Mouse (Mus musculus) stomach, embryonic 15.5 days (tissue): ENCODE data around the gene H2-T23. TPM values are rescaled to one million over a fixed set of nuclear protein-coding genes. Genes with fewer than 3 reads are reported as not detected.
"Not testable (repeated sequence)": the region's sequence is repeated elsewhere in the genome, so short reads cannot be mapped to it uniquely, and the experiment has no call there.

Experiments
- ATAC-seq: fragments of 200-750 bp; cut with Nextera tagmentation; 2 replicates; pipeline ENCODE4 v1.8.0; 2017; ENCODE audit warnings: low read depth, moderate number of reproducible peaks, moderate TSS enrichment; ENCODE audit not compliant: insufficient read depth, low FRiP score
- H3K27ac ChIP-seq: fragments of 300-500 bp; sonication (generic); 2 replicates; pipeline ENCODE4 v1.5.1; 2015; ENCODE audit warnings: mild to moderate bottlenecking, inconsistent platforms
- H3K27me3 ChIP-seq: fragments of 300-500 bp; sonication (generic); replicated peaks from 2 replicates; pipeline ENCODE4 v1.6.1; 2015; ENCODE audit warnings: inconsistent platforms
- H3K36me3 ChIP-seq: fragments of 300-500 bp; sonication (generic); 2 replicates; pipeline ENCODE4 v1.6.1; 2015; ENCODE audit warnings: inconsistent platforms
- H3K4me1 ChIP-seq: fragments of 300-500 bp; sonication (generic); 2 replicates; pipeline ENCODE4 v1.6.1; 2015; ENCODE audit warnings: inconsistent platforms
- H3K4me2 ChIP-seq: fragments of 300-500 bp; sonication (generic); 2 replicates; pipeline ENCODE4 v1.6.1; 2015; ENCODE audit warnings: mild to moderate bottlenecking, inconsistent platforms
- H3K4me3 ChIP-seq: fragments of 300-500 bp; sonication (generic); replicated peaks from 2 replicates; pipeline ENCODE4 v1.5.1; 2015; ENCODE audit warnings: inconsistent platforms
- H3K9ac ChIP-seq: fragments of 300-500 bp; sonication (generic); 2 replicates; pipeline ENCODE4 v1.6.1; 2015; ENCODE audit warnings: inconsistent platforms
- H3K9me3 ChIP-seq: fragments of 300-500 bp; sonication (generic); 2 replicates; pipeline ENCODE4 v1.6.1; 2016; ENCODE audit warnings: inconsistent platforms
- WGBS: fragments of 180-500 bp; shearing (Covaris S2); methylation state at CpG from one replicate; pipeline ENCODE4 v1.1.7; 2015; 5-methylcytosine and 5-hydroxymethylcytosine counted together
- polyA plus RNA-seq: library from polyadenylated mRNA; unstranded; fragments of >200 nt; fragmentation: Nextera tagmentation; extraction: Ambion mirVana; gene quantifications from 2 replicates; pipeline ENCODE4 v1.2.1, GENCODE M21; 2015

H2-T23 gene
- polyA plus RNA-seq, 1 experiment from 2014 or later = 14.8 TPM

- 2% methylated on average over 40 of the region's 40 CpGs for WGBS
- ATAC-seq = peak; percentile 24; the same call in 1 of the 2 replicates
Observed at GRCm38 (mm10) chr17:36031583-36032331, 898 bp downstream of the H2-T23 start.

GRCm38 (mm10) chr17:36030703-36031582 is 1.7 kb downstream of the H2-T23 start:
- not testable (repeated sequence) for H3K4me1 ChIP-seq, H3K9me3 ChIP-seq, H3K27ac ChIP-seq, H3K4me3 ChIP-seq, ATAC-seq, H3K36me3 ChIP-seq, H3K27me3 ChIP-seq, H3K9ac ChIP-seq
- WGBS = 53% methylated on average over 8 of the region's 8 CpGs
- H3K4me2 ChIP-seq = peak overlapping the region; percentile 95

More at GRCm38 (mm10) chr17:36031583-36032331, 898 bp downstream of the H2-T23 start:
- not testable (repeated sequence) for H3K27me3 ChIP-seq, H3K4me1 ChIP-seq, H3K36me3 ChIP-seq, H3K27ac ChIP-seq, H3K9me3 ChIP-seq
- H3K9ac ChIP-seq = peak overlapping the region; percentile 41; the same call in 1 of the 2 replicates
- H3K4me3 ChIP-seq = peak overlapping the region; percentile 55
- peak overlapping the region; percentile 95 for H3K4me2 ChIP-seq

DNA sequence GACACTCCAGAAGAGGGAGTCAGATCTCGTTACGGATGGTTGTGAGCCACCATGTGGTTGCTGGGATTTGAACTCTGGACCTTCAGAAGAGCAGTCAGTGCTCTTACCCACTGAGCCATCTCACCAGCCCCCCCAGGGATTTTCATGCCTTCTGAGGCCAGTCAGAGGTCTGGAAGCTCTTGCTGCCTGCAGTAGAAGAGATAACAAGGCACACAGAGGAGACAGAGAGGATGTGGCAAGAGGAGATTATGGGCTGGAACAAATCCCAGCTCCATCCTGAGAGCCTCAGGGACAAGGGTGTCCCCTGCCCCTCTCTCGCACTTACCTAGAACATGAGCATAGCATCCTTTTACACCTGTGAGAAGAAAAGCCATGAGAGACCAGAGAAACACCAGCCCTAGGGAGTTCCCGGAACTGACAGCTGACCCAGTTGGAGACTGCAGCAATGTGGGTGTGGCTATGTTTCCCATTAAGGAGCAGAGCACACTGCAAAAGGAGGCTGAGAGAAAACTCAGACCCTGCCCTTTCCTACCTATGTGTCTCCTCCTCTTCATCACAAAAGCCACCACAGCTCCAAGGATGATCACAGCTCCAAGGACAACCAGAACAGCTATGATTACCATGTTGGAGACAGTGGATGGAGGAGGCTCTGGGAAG is 2.5 kb downstream of the H2-T23 start:
- not testable (repeated sequence) for H3K27ac ChIP-seq
- 77% methylated on average over 4 of the region's 4 CpGs for WGBS

GRCm38 (mm10) chr17:36028879-36029619 is 3.6 kb downstream of the H2-T23 start:
- 87% methylated on average over 7 of the region's 7 CpGs for WGBS
- Histone ChIP-seq H3K36me3 (no peaks in the 10 kb centered on the region), H3K9ac (no peak overlapping the region), H3K4me2 (no peak overlapping the region), H3K27me3 (0 out of 2 replicates have a peak, but pooled peaks cover 3% of the 10 kb centered on the region), H3K4me3 (no peak overlapping the region), H3K27ac (no peak overlapping the region), H3K9me3 (no peaks in the 10 kb centered on the region), H3K4me1 (peaks cover 5% of the 10 kb centered on the region)
- ATAC-seq = no peak

More for the DNA sequence above, 2.5 kb downstream of the H2-T23 start:
- H3K4me3 ChIP-seq, H3K27me3 ChIP-seq, H3K9me3 ChIP-seq, H3K9ac ChIP-seq, H3K36me3 ChIP-seq, H3K4me2 ChIP-seq, H3K4me1 ChIP-seq, ATAC-seq: not testable (repeated sequence)

DNA sequence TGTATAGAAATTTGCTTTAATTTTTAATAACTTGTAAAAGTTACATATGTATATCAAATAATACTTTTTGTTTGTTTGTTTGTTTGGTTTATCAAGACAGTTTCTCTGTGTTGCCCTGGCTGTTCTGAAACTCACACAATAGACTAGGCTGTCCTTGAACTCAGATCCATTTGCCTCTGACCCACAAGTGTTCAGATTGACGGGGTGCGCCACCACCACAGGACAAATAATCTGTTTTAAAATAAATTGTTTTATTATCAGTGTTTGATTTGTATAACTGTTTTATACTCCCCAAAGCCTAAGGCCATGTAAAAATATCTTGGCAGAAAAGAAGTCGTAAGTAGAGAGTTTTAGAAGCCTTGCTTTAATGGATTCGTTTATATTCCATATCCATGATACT is 5.0 kb downstream of the H2-T23 start:
- Histone ChIP-seq H3K9me3 (no peaks in the 10 kb centered on the region), H3K4me1 (peaks cover 8% of the 10 kb centered on the region), H3K27me3 (0 out of 2 replicates have a peak, but pooled peaks cover 3% of the 10 kb centered on the region), H3K4me2 (no peak overlapping the region), H3K4me3 (no peak overlapping the region), H3K9ac (no peak overlapping the region), H3K27ac (no peak overlapping the region), H3K36me3 (no peaks in the 10 kb centered on the region)
- 81% methylated on average over 4 of the region's 4 CpGs for WGBS
- ATAC-seq = no peak

- H3K36me3 ChIP-seq = no peaks in the 10 kb centered on the region
- 46% methylated on average over 4 of the region's 4 CpGs for WGBS
- no peaks in the 10 kb centered on the region for H3K27me3 ChIP-seq
- no peaks in the 10 kb centered on the region for H3K9me3 ChIP-seq
- H3K9ac ChIP-seq = no peak overlapping the region
- no peak overlapping the region for H3K4me3 ChIP-seq
- no peak overlapping the region for H3K27ac ChIP-seq
- H3K4me2 ChIP-seq = no peak overlapping the region
- H3K4me1 ChIP-seq = peaks cover 3% of the 10 kb centered on the region; the same call in 1 of the 2 replicates
- ATAC-seq = no peak
Observed at GRCm38 (mm10) chr17:36025901-36026300, 6.8 kb downstream of the H2-T23 start.

DNA sequence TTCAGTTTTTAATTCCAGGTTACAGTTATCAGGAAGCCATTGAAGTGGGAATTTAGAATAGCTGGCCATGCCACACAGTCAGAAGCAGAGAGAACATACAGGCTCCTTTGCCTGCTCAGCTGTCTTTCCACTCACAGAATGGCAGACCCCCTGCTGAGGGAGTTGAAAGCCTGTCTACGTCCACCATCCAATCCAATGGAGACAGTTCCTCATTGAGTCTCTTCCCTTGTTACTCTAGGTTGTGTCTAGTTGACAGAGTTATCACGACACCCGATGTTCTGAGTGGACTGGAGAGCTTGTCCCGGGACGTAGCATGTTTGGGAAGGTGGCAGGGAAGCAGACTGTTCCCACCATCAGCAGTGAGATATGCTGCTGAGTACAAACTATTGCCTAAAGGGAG is 7.5 kb downstream of the H2-T23 start:
- 68% methylated on average over 5 of the region's 5 CpGs for WGBS
- Histone ChIP-seq H3K36me3 (no peaks in the 10 kb centered on the region), H3K27me3 (no peaks in the 10 kb centered on the region), H3K9me3 (no peaks in the 10 kb centered on the region), H3K27ac (no peak overlapping the region), H3K4me1 (peaks cover 3% of the 10 kb centered on the region; the same call in 1 of the 2 replicates), H3K9ac (no peak overlapping the region), H3K4me3 (no peak overlapping the region), H3K4me2 (no peak overlapping the region)
- ATAC-seq = no peak

- Histone ChIP-seq H3K27me3 (no peaks in the 10 kb centered on the region), H3K4me1 (peaks cover 3% of the 10 kb centered on the region; the same call in 1 of the 2 replicates), H3K9me3 (no peaks in the 10 kb centered on the region), H3K9ac (no peak overlapping the region), H3K36me3 (no peaks in the 10 kb centered on the region), H3K4me3 (no peak overlapping the region), H3K4me2 (peak overlapping the region; percentile 5; the same call in 1 of the 2 replicates), H3K27ac (peak overlapping the region; percentile 72)
- no peak for ATAC-seq
- 46% methylated on average over 9 of the region's 9 CpGs for WGBS
Observed at GRCm38 (mm10) chr17:36023710-36024654, 8.7 kb downstream of the H2-T23 start.

DNA sequence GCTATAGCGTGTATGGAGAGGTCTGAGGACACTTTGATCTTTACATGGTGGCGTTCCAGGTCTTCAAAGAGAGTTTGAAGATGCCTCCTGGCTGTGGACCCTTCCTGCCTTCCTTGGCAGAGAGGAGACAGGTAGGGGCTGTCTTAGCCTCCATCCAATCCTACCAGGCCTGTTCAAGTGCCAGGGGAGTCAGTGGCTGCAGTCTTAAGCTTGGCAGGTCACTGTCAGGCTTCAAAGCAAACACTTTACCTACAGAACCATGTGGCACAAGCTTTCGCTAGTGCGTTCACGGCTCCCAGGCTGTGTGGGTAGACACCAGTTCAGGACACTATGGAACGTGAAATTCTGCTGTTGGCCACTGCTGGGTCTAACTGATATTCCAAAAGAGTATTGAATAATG is 9.7 kb downstream of the H2-T23 start:
- Histone ChIP-seq H3K4me3 (no peak overlapping the region), H3K4me2 (no peak overlapping the region), H3K9me3 (no peaks in the 10 kb centered on the region), H3K9ac (no peak overlapping the region), H3K27ac (peak overlapping the region; percentile 72; the same call in 1 of the 2 replicates), H3K4me1 (peaks cover 3% of the 10 kb centered on the region; the same call in 1 of the 2 replicates), H3K27me3 (no peaks in the 10 kb centered on the region), H3K36me3 (no peaks in the 10 kb centered on the region)
- WGBS = 89% methylated on average over 6 of the region's 6 CpGs
- ATAC-seq = no peak

DNA sequence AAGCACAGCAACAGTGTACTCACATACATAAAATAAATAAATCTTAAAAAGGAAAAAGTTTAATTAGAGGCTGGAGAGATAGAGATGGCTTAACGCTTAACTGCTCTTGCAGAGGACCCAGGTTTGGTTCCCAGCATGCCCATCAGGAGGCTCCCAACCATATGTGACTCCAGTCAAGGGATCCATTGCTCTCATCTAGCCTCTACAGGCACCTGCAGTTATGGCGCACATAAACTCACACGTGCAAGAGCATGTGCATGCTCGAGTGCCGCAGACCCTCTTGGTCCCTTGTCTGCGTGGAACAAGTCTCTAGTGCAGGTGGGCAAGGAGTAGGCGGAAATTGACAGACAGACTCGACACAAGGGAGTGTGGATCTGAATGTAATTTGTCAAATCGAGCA is 10.6 kb downstream of the H2-T23 start:
- Histone ChIP-seq H3K4me3 (no peak overlapping the region), H3K27me3 (no peaks in the 10 kb centered on the region), H3K36me3 (no peaks in the 10 kb centered on the region), H3K4me1 (peaks cover 3% of the 10 kb centered on the region; the same call in 1 of the 2 replicates), H3K9me3 (no peaks in the 10 kb centered on the region), H3K27ac (no peak overlapping the region), H3K9ac (no peak overlapping the region), H3K4me2 (no peak overlapping the region)
- no peak for ATAC-seq
- 93% methylated on average over 9 of the region's 9 CpGs for WGBS
